Mouse (Mus musculus): ENCODE results near the gene Gls.

Gls gene

DNA sequence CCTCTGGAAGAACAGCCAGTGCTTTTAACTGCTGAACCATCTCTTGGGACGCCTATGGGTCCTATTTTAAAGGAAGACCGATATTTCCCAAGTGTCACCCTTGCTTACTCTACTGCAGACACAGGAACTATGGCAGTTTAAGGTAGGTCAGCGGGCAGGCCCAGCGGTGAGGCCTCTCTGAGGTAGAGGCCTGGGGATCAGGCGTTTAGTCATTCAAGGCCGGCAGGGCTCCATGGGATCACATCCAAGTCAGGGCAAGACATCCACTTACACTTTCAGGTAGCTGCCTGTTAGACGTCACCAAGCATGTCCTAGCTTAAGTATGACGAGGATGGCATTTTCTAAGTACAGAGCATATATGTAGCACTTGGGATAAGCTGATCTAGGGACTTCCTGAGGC is 71.9 kb downstream of the Gls start:
- intact Hi-C loops (cut with DNase I) = no loop called here

DNA sequence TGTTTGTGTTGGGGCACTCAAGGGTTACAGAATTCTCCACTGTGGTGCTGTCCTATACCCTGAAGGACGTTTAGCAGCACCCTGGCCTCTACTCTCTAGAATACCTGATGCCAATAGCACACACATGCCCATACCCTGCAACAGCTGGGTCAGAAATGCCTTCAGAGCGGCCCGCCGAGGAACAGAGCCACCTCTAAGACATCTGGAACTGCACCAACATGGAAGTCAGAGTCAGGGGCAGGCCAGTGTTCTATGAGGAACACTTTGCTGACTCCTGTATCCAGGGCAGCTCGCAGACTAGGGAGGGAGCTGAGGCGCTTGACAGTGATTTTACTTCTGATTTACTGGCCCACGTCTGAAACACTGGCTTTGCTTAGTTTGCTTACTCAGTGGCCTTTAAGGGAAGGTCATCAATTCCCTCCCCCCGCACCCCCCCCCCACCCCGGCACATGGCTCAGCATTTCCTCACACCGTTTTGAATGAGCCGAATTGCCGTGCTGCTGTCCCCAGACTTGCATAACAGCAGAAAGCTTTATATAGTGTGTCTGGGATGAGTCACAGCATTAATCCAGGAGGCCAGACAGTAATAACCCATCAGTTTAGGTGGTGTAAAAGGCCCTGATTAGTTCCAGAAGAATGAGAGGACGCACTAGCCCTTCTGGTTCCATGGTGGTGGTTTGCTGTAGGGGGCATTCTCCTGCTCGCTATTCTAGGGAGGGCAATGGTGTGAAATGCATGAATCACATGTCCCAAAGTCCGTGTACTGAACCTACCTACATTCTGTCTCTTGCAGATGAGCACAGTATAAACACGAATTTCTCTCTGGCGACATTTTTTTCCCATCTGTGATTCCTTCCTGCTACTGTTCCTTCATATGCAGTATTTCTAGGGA is 74.3 kb downstream of the Gls start:
- intact Hi-C loops (cut with DNase I) = loop anchor here (5.0 kb wide), 1 partner anchor 74 kb away; the partner anchor contains the start of gene Gls

DNA sequence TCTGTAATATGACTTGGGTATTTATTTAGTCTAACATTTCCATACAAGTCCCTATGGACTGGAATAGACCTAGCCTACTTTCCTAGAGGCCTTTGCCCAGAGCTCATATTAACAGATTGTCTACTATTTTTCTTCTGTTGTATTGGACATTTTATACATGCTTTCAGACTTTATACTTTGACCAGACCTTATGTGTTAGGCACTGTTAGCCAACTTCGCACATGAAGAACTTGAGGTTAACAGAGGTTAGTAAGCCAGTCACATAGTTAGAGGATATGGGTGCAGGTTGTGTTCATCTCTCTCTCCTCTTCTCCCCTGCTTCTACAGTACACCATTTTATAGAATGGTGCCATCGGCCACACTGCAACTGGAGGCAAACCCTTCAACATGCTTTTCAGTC is 75.0 kb downstream of the Gls start:
- intact Hi-C loops (cut with DNase I) = loop anchor here (5.0 kb wide), 1 partner anchor 74 kb away; the partner anchor contains the start of gene Gls

GRCm38 (mm10) chr1:52156351-52156750 is 76.7 kb downstream of the Gls start:
- intact Hi-C loops (cut with DNase I) = loop anchor here (5.0 kb wide), 1 partner anchor 76 kb away; the partner anchor contains the start of gene Gls

- intact Hi-C loops (cut with DNase I) = loop anchor here (5.0 kb wide), 1 partner anchor 77 kb away; the partner anchor contains the start of gene Gls
Observed at GRCm38 (mm10) chr1:52154890-52155289, 78.1 kb downstream of the Gls start.

DNA sequence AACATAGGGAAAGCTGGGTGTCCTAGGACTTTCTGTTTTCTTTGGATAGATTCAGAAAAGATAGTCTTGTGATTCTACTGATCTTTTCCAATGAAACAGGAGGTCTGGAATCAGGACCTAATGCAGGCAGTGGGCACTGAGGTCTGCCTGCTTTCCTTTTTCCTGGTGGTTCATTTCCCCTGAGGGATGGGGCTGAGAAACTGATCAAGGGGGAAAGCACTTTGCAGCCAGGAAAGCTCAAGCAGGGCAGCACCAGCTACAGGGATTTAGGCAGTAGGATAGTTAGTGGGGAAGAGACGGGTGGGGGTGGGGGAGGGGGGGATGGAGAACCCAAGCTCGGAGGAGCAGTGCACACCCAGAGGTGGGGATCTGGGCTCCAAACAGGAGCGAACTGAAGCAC is 80.1 kb downstream of the Gls start:
- intact Hi-C loops (cut with DNase I) = no loop called here

GRCm38 (mm10) chr1:52152369-52152768 is 80.7 kb downstream of the Gls start:
- intact Hi-C loops (cut with DNase I) = no loop called here

DNA sequence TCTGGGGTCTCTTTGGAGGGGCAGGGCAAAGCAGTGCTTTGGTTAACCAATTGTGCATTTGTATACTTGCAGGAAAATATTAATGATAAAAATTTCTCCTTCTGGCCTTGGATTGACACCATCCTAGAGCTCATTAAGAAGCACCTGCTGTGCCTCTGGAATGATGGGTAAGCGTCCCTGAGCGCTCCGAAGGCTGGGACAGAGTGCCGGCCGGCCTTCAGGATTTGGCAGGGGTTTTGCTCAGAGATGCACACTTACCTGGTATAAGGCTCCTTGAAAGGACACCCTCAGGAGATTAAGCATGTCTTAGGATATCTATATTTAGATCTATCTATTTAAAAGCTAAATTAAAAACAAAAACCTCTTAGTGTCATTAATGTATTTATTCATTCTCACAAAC is 81.9 kb downstream of the Gls start:
- intact Hi-C loops (cut with DNase I) = no loop called here

DNA sequence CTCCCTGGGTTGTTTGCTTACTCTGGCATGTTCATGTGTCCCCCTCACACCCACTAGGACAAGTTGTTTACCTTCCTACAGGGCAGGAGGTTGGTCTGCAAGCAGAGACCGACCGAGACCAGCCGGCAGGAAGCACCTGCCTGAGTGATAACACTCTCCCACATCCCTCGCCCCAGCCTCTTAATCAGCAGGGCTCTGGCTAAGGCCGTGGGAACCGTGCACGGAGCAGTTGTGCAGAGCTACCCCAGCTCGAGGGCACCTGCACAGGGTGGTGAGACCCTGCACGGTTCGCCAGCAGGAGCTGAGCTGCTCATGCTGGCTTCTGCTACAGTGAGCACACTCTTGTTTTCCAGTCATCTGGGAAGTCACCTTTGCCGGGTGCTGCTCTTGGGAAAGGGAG is 82.4 kb downstream of the Gls start:
- intact Hi-C loops (cut with DNase I) = no loop called here

DNA sequence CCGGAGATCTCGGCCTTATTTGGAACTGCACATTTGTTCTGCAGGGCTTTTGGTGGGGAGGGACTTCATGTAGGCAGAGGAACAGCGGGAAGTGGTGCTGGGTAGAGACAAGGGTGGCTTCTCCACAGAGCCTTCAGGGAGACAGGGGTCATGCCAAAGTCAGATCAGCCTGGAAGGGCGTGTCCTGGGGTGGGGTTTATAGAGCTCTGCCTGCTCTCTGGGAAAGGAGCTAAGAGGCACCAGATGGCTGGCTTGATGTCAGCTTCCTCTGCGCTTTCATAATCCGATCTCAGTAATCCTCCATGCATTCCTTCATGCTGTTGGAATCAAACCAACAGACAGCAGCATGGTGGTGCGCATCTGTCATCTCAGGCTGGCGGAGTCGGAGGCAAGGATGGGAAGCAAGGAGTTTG is 83.1 kb downstream of the Gls start:
- intact Hi-C loops (cut with DNase I) = loop anchor here (5.0 kb wide), 1 partner anchor 117 kb away; no protein-coding TSS in a partner anchor

- intact Hi-C loops (cut with DNase I) = loop anchor here (5.0 kb wide), 1 partner anchor 119 kb away; no protein-coding TSS in a partner anchor
Observed at GRCm38 (mm10) chr1:52148696-52149095, 84.3 kb downstream of the Gls start.

- intact Hi-C loops (cut with DNase I) = loop anchor here (5.0 kb wide), 1 partner anchor 119 kb away; no protein-coding TSS in a partner anchor
Observed at GRCm38 (mm10) chr1:52148178-52148577, 84.9 kb downstream of the Gls start.

DNA sequence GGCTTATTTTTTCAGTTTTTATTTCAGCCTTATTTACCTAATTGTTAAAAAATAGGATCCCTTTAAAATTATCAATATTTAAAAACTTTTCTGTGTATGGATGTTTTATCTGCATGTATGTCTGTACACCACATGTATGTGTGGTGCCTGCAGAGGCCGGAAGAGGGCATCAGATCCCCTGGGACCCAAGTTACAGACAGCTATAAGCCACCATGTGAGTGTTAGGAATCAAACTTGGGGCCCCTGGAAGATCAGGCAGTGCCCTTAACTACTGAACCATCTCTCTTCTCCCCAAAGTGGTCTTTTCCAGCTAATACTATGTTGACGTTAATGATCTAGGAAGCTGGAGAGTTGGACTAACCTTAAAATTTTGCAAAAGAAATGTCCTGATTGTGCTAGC is 85.6 kb downstream of the Gls start:
- intact Hi-C loops (cut with DNase I) = loop anchor here (5.0 kb wide), 1 partner anchor 120 kb away; no protein-coding TSS in a partner anchor

GRCm38 (mm10) chr1:52146214-52146970 is 86.6 kb downstream of the Gls start:
- intact Hi-C loops (cut with DNase I) = loop anchor here (5.0 kb wide), 1 partner anchor 121 kb away; no protein-coding TSS in a partner anchor

DNA sequence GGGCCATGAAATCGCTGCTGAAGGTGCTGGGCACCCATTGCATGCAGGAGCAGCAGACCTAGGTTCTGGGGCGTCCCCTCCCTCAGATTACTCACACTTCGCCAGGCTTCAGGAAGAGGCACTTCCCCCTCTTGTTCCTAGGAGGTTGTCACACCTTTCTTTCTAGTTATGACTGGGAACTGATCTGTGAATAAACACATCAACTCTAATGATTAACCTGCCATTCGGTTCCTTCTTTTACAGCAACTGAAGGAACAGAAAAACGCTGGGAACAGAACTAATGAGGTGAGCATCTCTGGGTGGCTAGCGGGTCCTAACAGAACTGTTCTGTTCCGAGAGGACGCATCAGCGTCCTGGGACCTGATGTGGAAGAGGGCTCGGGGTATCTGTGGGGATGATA is 88.1 kb downstream of the Gls start:
- intact Hi-C loops (cut with DNase I) = loop anchor here (5.0 kb wide), 1 partner anchor 122 kb away; no protein-coding TSS in a partner anchor

DNA sequence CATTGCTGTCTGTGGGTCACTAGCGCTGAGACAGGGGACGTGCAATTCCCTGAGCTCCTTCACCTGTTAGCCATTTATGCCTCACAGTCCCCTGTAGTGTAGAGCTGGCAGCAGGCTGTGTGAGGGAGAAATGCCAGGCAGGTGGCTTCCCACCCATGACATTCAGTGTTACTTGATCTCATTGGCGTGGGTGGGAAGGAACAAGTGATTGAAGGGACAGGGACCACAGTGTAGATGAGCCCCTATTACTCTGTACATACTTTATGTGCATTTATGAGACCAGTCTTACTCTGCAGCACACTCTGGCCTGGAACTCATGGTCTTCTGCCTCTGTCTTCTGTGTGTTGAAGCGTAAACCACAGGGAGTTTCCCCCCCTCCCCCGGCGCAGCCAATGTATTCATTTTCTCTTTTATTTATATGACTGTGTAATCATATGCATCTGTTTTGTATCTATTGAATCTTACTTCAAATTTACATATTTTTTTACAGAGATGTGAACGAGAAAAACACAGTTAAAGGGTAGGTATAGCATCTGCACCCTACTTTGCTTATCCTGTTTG is 89.4 kb downstream of the Gls start:
- intact Hi-C loops (cut with DNase I) = no loop called here

DNA sequence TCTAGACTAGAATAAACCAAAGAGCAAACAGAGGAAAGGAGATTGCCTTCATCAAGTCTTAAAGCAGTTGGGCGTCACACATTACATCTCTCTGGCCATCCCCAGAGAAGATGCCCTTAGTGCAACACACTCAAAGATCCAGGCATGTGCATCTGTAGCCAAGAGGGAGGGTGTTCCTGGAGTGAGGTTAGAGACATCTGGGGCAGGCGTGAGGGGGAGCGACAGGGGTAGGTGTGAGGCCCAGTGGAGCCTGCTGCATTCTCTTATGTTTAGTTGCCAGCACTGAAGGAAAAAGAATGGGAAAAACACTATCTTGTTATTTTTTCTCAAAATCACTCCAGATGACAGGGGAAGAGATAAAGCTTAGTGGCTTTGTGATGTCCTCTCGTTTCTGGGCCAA is 89.8 kb downstream of the Gls start:
- intact Hi-C loops (cut with DNase I) = no loop called here

GRCm38 (mm10) chr1:52142117-52142516 is 90.9 kb downstream of the Gls start:
- intact Hi-C loops (cut with DNase I) = no loop called here

DNA sequence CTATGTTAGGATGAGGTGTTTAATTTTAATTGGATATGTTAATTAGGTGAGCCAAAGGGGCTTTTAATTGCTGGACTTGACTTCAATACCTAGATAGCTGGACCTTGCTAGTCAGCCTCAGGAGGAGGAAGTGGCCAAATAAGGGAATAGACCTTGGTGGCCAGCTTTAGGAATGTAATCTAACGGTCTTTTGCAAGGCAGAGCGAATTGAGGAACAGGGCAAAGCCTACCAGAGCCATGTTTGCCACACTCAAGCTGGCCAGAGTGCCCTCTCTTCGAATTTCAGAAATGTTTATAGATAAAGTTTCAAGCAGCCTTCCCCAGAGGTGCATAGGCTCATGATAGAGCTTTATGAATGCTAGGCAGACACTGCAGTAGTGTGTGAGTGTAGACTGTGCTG is 91.5 kb downstream of the Gls start:
- intact Hi-C loops (cut with DNase I) = no loop called here

GRCm38 (mm10) chr1:52140534-52140933 is 92.5 kb downstream of the Gls start:
- intact Hi-C loops (cut with DNase I) = no loop called here

- intact Hi-C loops (cut with DNase I) = no loop called here
Observed at GRCm38 (mm10) chr1:52137292-52137691, 95.7 kb downstream of the Gls start.
